Comparison of ENCODE assay signal across 8 mouse cellular contexts in the genomic region with DNA sequence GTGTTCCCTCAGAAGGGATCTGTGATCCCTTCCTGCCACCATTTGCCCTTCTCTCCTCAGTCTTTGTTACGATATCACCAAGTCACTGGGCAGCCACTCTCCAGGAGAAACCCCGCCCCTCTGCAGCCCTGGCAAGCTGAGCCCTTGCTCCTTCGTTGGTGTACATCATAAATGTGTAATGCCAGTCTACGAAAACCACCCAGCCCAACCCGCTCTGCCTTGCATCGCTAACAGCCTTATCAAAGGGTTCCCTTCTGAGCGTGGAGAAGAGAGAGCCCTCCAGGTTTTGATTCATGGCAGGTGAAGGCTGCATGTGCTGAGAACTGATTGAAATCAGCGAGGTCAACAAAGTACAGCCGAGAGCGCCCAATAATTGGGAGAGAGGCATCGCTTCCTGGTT.
DNase-seq lines count a peak whose midpoint lies in the region; ATAC-seq lines count a peak whose summit lies in the region.

No protein-coding gene starts in this region.

- DNase-seq in cerebellum, postnatal 14 days = peak; percentile 32 to 37
- DNase-seq in cerebellum, adult 11-12 months = no peak
- DNase-seq in lung, postnatal 14 days = no peak
- peak; percentile 25 for DNase-seq in limb, embryonic 11.5 days (ENCODE audit: low spot score)
- DNase-seq in right cerebral cortex, postnatal 10 days (ENCODE audit: low spot score in 2 of 2) = no peak
- DNase-seq in left cerebral cortex, postnatal 14 days (ENCODE audit: low spot score in 2 of 2) = no peak

- no peak for ATAC-seq in lung, embryonic 16.5 days (ENCODE audit: low read depth)
- ATAC-seq in limb, embryonic 11.5 days (ENCODE audit: insufficient number of reproducible peaks, low FRiP score, low TSS enrichment, low read depth) = no peak
- no peak for ATAC-seq in stomach, embryonic 14.5 days (ENCODE audit: insufficient number of reproducible peaks, insufficient read depth, low FRiP score, low read depth)

- H3K36me3 ChIP-seq in lung, embryonic 16.5 days (ENCODE audit: control insufficient read depth, insufficient read depth, low read length) = no peaks in the 10 kb centered on the region
- no peaks in the 10 kb centered on the region for H3K36me3 ChIP-seq in limb, embryonic 11.5 days (ENCODE audit: control insufficient read depth, insufficient read depth, low read length)
- H3K36me3 ChIP-seq in stomach, embryonic 14.5 days (ENCODE audit: control insufficient read depth, insufficient read depth, low read length) = no peaks in the 10 kb centered on the region

- 24% methylated on average over 11 of the region's 11 CpGs for WGBS in lung, embryonic 16.5 days
- WGBS in limb, embryonic 11.5 days = 26% methylated on average over 11 of the region's 11 CpGs
- 23% methylated on average over 11 of the region's 11 CpGs for WGBS in stomach, embryonic 14.5 days

- H3K9me3 ChIP-seq in lung, embryonic 16.5 days (ENCODE audit: control insufficient read depth, low read length) = no peaks in the 10 kb centered on the region
- H3K9me3 ChIP-seq in limb, embryonic 11.5 days (ENCODE audit: control insufficient read depth, low read length) = no peaks in the 10 kb centered on the region
- no peaks in the 10 kb centered on the region for H3K9me3 ChIP-seq in stomach, embryonic 14.5 days (ENCODE audit: control insufficient read depth, low read depth, low read length)

- H3K4me1 ChIP-seq in lung, embryonic 16.5 days (replicated peaks; ENCODE audit: control insufficient read depth, insufficient read depth, low read length) = no peaks in the 10 kb centered on the region
- no peaks in the 10 kb centered on the region for H3K4me1 ChIP-seq in limb, embryonic 11.5 days (ENCODE audit: control insufficient read depth, insufficient read depth, low read length)
- no peaks in the 10 kb centered on the region for H3K4me1 ChIP-seq in stomach, embryonic 14.5 days (ENCODE audit: control insufficient read depth, insufficient read depth, low read length)

- H3K27ac ChIP-seq in lung, embryonic 16.5 days (ENCODE audit: low read length) = no peak overlapping the region
- no peak overlapping the region for H3K27ac ChIP-seq in limb, embryonic 11.5 days (replicated peaks; ENCODE audit: low read depth, low read length)
- no peak overlapping the region for H3K27ac ChIP-seq in stomach, embryonic 14.5 days (ENCODE audit: low read length)

- peak overlapping the region; percentile 18 for H3K4me3 ChIP-seq in lung, embryonic 16.5 days (ENCODE audit: low read length)
- no peak overlapping the region for H3K4me3 ChIP-seq in limb, embryonic 11.5 days (ENCODE audit: low read depth, low read length)
- H3K4me3 ChIP-seq in stomach, embryonic 14.5 days (ENCODE audit: low read depth, low read length) = no peak overlapping the region

- H3K4me2 ChIP-seq in lung, embryonic 16.5 days (ENCODE audit: low read depth, low read length) = peak overlapping the region; percentile 42
- peak overlapping the region; percentile 18; the same call in 1 of the 2 replicates for H3K4me2 ChIP-seq in limb, embryonic 11.5 days (ENCODE audit: low read depth, severe bottlenecking)
- H3K4me2 ChIP-seq in stomach, embryonic 14.5 days (replicated peaks; ENCODE audit: low read depth, low read length) = peak overlapping the region; percentile 32

- no peak overlapping the region for H3K9ac ChIP-seq in lung, embryonic 16.5 days (ENCODE audit: low read length)
- H3K9ac ChIP-seq in limb, embryonic 11.5 days (ENCODE audit: low read length) = no peak overlapping the region
- no peak overlapping the region for H3K9ac ChIP-seq in stomach, embryonic 14.5 days (replicated peaks; ENCODE audit: low read depth, low read length)

- intact Hi-C loops in left cerebral cortex, postnatal 14 days (cut with DNase I) = no loop called here

- no peaks in the 10 kb centered on the region for H3K27me3 ChIP-seq in lung, embryonic 16.5 days (ENCODE audit: control insufficient read depth, insufficient read depth, low read depth, low read length)
- H3K27me3 ChIP-seq in limb, embryonic 11.5 days (ENCODE audit: control insufficient read depth, insufficient read depth, low read length) = no peaks in the 10 kb centered on the region
- H3K27me3 ChIP-seq in stomach, embryonic 14.5 days (ENCODE audit: control insufficient read depth, insufficient read depth, low read length) = 0 out of 2 replicates have a peak, but pooled peaks cover 2% of the 10 kb centered on the region

Comparison
In these comparisons a context has a peak if more than half of its experiments do, and no peak if none do; other contexts are left out.
1. DNase-seq: peak in cerebellum, postnatal 14 days (2 of 2) and limb, embryonic 11.5 days (single experiment); none in cerebellum, adult 11-12 months (single experiment), lung, postnatal 14 days (single experiment), right cerebral cortex, postnatal 10 days (0 of 2) and left cerebral cortex, postnatal 14 days (0 of 2).
2. Peak in every context shown above with its lines, with median percentiles within 50 percentile points of each other: H3K4me2 ChIP-seq.